Mouse (Mus musculus): Measurements from ENCODE around the gene Pigk.

- TF ChIP-seq POLR2A (IDR thresholded peaks at IDR 0.05; ENCODE audit: borderline replicate concordance, insufficient read depth, low read length) (no peak), CTCF (IDR thresholded peaks at IDR 0.05; ENCODE audit: borderline replicate concordance, insufficient read depth, low read depth, low read length) (no peak)
Measured at GRCm38 (mm10) chr3:152674663-152675062, 39.2 kb upstream of the Pigk start.

Measured in cerebellum, adult 2 months (tissue).